Mouse (Mus musculus) activated CD4-positive, CD25-positive, alpha-beta regulatory T cell (primary cell): ENCODE results near the gene Glyatl3. TPM values are rescaled to one million over a fixed set of nuclear protein-coding genes. Genes with fewer than 3 reads are reported as not detected.

Source experiments
- polyA plus RNA-seq, 2 experiments: library from polyadenylated mRNA; unstranded; fragments of 100-300 nt; shearing (Covaris generic); gene quantifications; one replicate each; pipeline ENCODE4 v1.2.1; 2017

The Glyatl3 gene
- polyA plus RNA-seq = not detected

GRCm38 (mm10) chr17:40914250-40914649 lies at the start of gene Glyatl3:
Glyatl3 (minus strand) TSS chr17:40914350.

GRCm38 (mm10) chr17:40934420-40935231 lies 20.5 kb upstream of the Glyatl3 start, which contains the start of the genes Mut and Cenpq:
Mut (plus strand) TSS chr17:40934685.
Cenpq (minus strand) TSS chr17:40935047.

GRCm38 (mm10) chr17:40879924-40880691 lies 34.0 kb downstream of the Glyatl3 start, which contains the start of gene 9130008F23Rik:
9130008F23Rik (minus strand) TSS chr17:40880559.

Other genes with a start within 250 kb of the Glyatl3 start
- not detected for gene Esp1, start 187.2 kb downstream of the Glyatl3 start, polyA plus RNA-seq
- gene Crisp2, start 107.3 kb downstream of the Glyatl3 start, polyA plus RNA-seq = not detected
- gene Rhag, start 103.2 kb downstream of the Glyatl3 start, polyA plus RNA-seq = 1 to 10 TPM in 1 of 2 experiments, under 1 TPM in 1; 0.56 to 3.4 TPM
- under 1 TPM in 1 of 2 experiments, not detected in 1; 0.38 TPM for gene 9130008F23Rik, start 33.8 kb downstream of the Glyatl3 start, polyA plus RNA-seq
- 10 to 100 TPM; 16.7 to 23.3 TPM for gene Mut, start 20.3 kb upstream of the Glyatl3 start, polyA plus RNA-seq
- 10 to 100 TPM; 17.3 to 26.5 TPM for gene Cenpq, start 20.7 kb upstream of the Glyatl3 start, polyA plus RNA-seq